Comparison of ENCODE assay signal across 9 mouse cellular contexts in the genomic region with DNA sequence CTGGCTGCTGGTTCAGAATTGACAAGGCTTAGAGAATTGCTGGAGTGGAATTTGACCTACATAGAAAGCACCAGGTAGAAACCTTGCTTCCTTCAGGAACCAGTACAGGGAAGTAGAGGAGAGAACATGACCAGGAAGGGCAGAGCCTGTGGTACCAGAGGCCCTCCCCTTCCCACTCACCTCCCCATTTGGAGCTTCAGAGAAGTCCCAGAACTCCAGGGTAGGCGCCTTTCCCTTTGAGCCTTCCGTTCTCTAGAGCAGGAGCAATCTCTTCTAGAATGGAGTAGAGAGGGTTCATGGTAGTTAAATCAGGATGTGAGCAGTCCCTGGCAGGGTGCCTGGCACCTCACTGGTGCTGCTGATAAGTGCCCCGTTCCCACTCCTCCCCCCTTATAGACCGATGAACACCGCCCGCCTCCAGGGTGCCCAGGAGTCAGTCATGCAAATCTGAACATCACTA. TPM values are rescaled to one million over a fixed set of nuclear protein-coding genes. Genes with fewer than 3 reads are reported as not detected.
DNase-seq lines count a peak whose midpoint lies in the region; ATAC-seq and TF ChIP-seq lines count a peak whose summit lies in the region.
"Had no signal": no experiment of that assay in that cellular context is flagged by ENCODE, and none has a peak within 500 bp of the region (broad histone marks: within the 10 kb centered on the region; RNA-seq: fewer than 3 reads in every experiment).

No protein-coding gene starts in this region.

- H3K9me3 ChIP-seq in ES-Bruce4 (replicated peaks; ENCODE audit: control insufficient read depth, insufficient read depth, low read length, poor library complexity, severe bottlenecking), result no peaks in the 10 kb centered on the region
- no peaks in the 10 kb centered on the region for H3K9me3 ChIP-seq in forebrain, embryonic 16.5 days (ENCODE audit: control insufficient read depth, low read length)
- H3K9me3 ChIP-seq: limb, embryonic 12.5 days had no signal

- no peak overlapping the region for H3K9ac ChIP-seq in ES-Bruce4 (ENCODE audit: low read depth, poor library complexity, severe bottlenecking)
- H3K9ac ChIP-seq in forebrain, embryonic 16.5 days (replicated peaks; ENCODE audit: low read depth, low read length), result no peak overlapping the region
- H3K9ac ChIP-seq: limb, embryonic 12.5 days had no signal

- no peaks in the 10 kb centered on the region for H3K27me3 ChIP-seq in ES-Bruce4 (ENCODE audit: control insufficient read depth, insufficient read depth, low read length, poor library complexity, severe bottlenecking)
- no peaks in the 10 kb centered on the region for H3K27me3 ChIP-seq in forebrain, embryonic 16.5 days (replicated peaks; ENCODE audit: control insufficient read depth, insufficient read depth, low read length)
- H3K27me3 ChIP-seq: limb, embryonic 12.5 days had no signal

- no peak overlapping the region for H3K4me3 ChIP-seq in ES-Bruce4 (ENCODE audit: low read depth, low read length)
- H3K4me3 ChIP-seq in forebrain, embryonic 16.5 days (replicated peaks; ENCODE audit: low read length), result no peak overlapping the region
- H3K4me3 ChIP-seq: limb, embryonic 12.5 days had no signal

- peak overlapping the region; percentile 37; the same call in 1 of the 2 replicates for H3K27ac ChIP-seq in ES-Bruce4 (ENCODE audit: insufficient read depth, low read length)
- no peak overlapping the region for H3K27ac ChIP-seq in forebrain, embryonic 16.5 days (ENCODE audit: low read length)
- H3K27ac ChIP-seq: limb, embryonic 12.5 days had no signal

- no peak overlapping the region for H3K4me2 ChIP-seq in forebrain, embryonic 16.5 days (ENCODE audit: low read length)
- H3K4me2 ChIP-seq: limb, embryonic 12.5 days had no signal

- peak; percentile 77 for DNase-seq in 416B (ENCODE audit: low read depth)
- DNase-seq in liver, result peak; percentile 45
- DNase-seq in thymus, postnatal 36 days, result no peak
- no peak for DNase-seq in layer of hippocampus, adult 9-10 months (ENCODE audit: low spot score)
- DNase-seq: embryo, embryonic 11 days had no signal

- TF ChIP-seq CTCF in ES-Bruce4 (IDR thresholded peaks at IDR 0.05; ENCODE audit: low read depth, low read length), result no peak

- H3K4me1 ChIP-seq in ES-Bruce4 (ENCODE audit: control insufficient read depth, insufficient read depth, low read length), result peaks cover 5% of the 10 kb centered on the region
- peaks cover 15% of the 10 kb centered on the region for H3K4me1 ChIP-seq in forebrain, embryonic 16.5 days (replicated peaks; ENCODE audit: control insufficient read depth, insufficient read depth, low read length)

- TF ChIP-seq POLR2A in ES-Bruce4 (IDR thresholded peaks at IDR 0.05; ENCODE audit: insufficient read depth, low read length), result no peak

- H3K36me3 ChIP-seq in ES-Bruce4 (ENCODE audit: control insufficient read depth, insufficient read depth, low read length, poor library complexity, severe bottlenecking), result peaks cover 57% of the 10 kb centered on the region
- no peaks in the 10 kb centered on the region for H3K36me3 ChIP-seq in forebrain, embryonic 16.5 days (ENCODE audit: control insufficient read depth, insufficient read depth)

- no peak for TF ChIP-seq EP300 in ES-Bruce4 (IDR thresholded peaks at IDR 0.05; ENCODE audit: insufficient read depth, low read depth, low read length)

- peak; percentile 65 to 74 for ATAC-seq in hematopoietic stem cell, adult 5-6 weeks (replicated peaks in 1 of 2; ENCODE audit: insufficient read depth in 1 of 2, low FRiP score in 2 of 2, low TSS enrichment in 1 of 2, low read depth in 1 of 2, poor library complexity in 2 of 2, severe bottlenecking in 2 of 2)
- ATAC-seq in forebrain, embryonic 16.5 days, result no peak

- WGBS in forebrain, embryonic 16.5 days, result 54% methylated on average over 6 of the region's 6 CpGs

RNA-seq across cellular contexts. Expression of a gene that starts 7.1 kb away (rescaled TPM):
- polyA plus RNA-seq in ES-Bruce4 (2011; ENCODE audit: insufficient read depth, insufficient read length, low read depth, missing spikeins), result 682 and 697 TPM in 2 replicates
- total RNA-seq in hematopoietic stem cell, adult 5-6 weeks (2017), result 12.4 and 23.3 TPM in 2 replicates
- 88.3 and 103 TPM in 2 replicates for polyA plus RNA-seq in forebrain, embryonic 16.5 days (2015; fragmentation: Nextera tagmentation; extraction: Ambion mirVana)

RNA-seq across cellular contexts. Expression of a gene that starts 58.4 kb away (rescaled TPM):
- polyA plus RNA-seq in ES-Bruce4 (2011; ENCODE audit: insufficient read depth, insufficient read length, low read depth, missing spikeins), result 12.3 and 14.8 TPM in 2 replicates
- total RNA-seq in hematopoietic stem cell, adult 5-6 weeks (2017), result 3.4 and 7.7 TPM in 2 replicates
- 3.7 and 6.1 TPM in 2 replicates for polyA plus RNA-seq in forebrain, embryonic 16.5 days (2015; fragmentation: Nextera tagmentation; extraction: Ambion mirVana)

Comparison
In these comparisons a context has a peak if more than half of its experiments do, and no peak if none do; other contexts are left out.
1. DNase-seq: peak in 416B (single experiment) and liver (single experiment); none in thymus, postnatal 36 days (0 of 2) and layer of hippocampus, adult 9-10 months (single experiment).